Mouse (Mus musculus): ENCODE results near the gene 9930021J03Rik. TPM values are rescaled to one million over a fixed set of nuclear protein-coding genes. Genes with fewer than 3 reads are reported as not detected.

9930021J03Rik gene
- 26.1 and 29.3 TPM in 2 replicates for total RNA-seq (2015)
- 11.0 and 12.6 TPM in 2 replicates for total RNA-seq (2017)

DNA sequence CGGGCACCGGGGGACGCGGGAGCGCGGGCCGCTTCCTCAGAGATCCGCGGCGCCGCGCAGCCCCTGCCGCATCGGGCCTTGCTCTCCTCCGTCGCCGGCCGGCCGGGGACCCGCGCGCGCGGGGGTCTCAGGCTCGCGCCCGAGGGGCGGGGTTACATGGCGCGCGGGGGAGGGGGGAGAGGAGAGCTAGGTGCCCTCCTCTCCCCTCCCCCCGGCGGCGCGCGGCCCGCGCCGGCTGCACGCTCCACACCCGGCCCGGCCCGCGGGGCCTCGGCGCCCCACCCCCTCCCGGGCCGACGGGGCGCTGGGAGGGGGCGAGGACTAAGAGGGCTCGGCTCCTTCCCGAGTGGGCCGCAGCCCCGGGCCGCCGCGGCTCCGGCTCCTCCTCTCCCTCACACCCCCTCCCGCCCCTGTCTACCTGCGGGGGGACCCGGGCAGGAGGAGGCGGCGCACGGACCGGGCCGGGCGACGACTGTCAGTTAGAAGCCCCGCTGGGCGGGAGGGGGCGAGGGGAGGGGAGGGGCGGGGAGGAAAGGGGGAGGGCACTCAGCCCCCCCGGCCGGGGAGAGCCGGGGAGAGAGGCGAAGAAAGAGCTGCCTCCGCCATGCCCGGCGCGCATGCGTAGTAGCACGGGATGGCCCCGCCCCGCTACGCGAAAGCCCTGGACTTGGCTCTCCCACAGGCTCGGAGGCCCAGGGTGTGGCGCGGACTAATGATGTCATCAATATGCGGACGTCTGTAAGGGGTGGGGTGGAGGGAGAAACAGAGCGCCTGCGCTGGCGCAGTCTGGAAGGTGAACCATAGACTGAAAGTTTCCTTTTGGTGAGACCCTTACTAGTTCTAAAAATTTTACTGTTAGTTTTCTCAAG, at the start of gene 9930021J03Rik:
Gene 9930021J03Rik, minus strand, starts transcription at position 73 of the 869 bp plus-strand sequence.
- peak; percentile 92 for ATAC-seq (ENCODE audit: poor library complexity, severe bottlenecking)

DNA sequence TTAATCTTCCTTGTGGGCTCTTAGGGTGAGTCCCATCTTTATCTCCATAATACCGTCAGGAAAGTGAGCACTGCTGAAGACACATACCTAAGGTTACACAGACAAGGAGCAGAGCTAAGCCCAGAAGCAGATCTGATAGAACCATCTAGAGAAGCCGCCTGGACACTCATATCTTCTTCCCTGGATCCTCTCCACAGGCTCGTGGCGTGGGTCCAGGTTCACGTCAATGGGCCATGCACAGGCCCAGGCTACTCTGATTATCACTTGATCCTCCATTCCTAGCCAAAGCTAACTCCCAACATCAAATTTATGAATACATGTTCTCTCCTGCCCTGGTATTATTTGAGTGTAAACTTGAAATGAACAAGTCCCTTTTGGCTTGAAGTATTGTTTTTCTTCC, 47.9 kb upstream of the 9930021J03Rik start:
- no peak for ATAC-seq (ENCODE audit: poor library complexity, severe bottlenecking)

DNA sequence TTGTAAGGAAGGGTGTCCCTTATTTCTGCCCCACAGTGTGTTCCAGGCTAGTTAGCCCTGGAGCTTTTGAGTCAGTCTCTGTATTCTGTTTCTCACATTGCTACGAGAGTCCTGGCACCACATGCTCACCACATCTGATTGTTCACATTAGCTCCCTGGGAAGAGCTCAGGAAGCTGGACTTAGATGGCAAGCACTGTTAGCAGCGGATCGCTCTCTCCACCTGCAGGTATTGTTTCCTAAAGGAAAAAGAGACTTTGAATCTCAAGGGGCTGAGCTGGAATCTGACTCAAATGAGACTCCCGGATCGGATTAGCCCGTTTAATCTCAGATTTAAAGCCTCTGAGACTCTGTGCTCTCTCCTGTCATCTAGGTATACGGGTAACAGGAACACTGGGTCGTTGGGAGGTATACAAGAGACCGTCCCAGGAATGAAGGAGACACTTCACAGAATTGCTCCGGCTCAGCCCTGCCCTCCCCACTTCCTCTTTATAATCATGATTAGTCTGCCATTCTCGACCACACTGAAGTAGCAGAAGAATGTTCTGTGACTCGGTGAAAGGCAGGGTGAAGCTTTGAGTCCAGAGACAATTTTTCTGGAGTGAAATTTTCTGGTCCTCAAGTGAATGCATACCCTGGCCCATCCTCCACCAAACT, 45.4 kb upstream of the 9930021J03Rik start:
- no peak for ATAC-seq (ENCODE audit: poor library complexity, severe bottlenecking)

DNA sequence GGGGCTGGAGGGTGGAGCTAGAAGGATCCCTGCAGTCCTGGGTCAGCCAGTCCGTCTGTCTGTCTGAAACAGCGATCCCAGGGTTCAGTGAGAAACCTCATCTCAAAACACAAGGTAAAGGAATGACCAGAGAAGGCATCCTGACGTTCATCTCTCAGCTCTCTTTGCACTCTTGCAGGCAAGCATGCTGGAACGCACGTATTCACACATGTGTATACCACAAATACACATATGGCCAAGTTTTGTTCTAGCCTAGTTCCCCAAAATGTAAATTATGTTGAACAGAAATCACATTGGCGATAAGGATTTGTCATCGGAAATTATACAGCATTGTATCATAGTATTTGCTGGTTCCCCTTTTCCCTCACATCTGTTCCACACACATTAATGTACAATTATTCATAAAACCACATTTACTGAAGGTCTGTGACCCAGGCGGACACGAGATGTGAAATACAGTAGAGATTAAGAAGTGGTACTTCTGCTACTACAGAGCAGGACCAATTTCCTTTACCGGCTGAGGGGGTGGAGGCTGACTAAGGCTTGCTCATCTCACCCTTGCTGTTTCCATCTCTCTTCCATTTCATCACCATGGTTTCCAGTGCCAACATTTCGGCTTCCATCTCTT, 44.2 kb upstream of the 9930021J03Rik start:
- no peak for ATAC-seq (ENCODE audit: poor library complexity, severe bottlenecking)

DNA sequence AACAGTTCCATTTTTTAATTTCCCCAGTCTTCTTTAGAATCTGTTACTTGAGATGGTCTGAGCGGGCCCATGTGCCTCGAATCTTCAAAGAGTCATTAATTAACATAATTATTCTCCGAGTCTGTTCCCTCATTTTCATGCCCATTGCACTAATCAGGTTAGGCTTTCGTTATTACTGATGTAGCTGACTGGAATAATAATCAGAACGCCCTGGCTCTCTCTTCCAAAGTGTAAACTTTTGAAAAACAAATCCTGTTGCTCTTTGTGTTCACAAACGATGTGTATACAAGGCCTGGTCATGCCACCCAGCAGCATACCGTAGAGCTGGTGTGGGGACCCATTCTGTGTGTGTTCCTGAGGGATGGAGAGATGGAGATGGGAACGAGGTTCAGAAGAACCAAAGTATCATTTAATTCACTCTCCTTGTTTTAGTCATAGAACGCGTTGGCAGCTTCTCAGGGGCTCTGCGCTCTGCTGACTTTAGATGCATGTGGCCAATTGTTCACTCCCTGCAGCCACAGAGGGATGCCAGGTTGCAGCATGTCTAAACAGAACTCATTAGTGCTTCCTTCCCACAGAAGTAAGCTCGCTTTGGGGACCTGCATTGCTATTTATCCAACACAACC, 38.4 kb upstream of the 9930021J03Rik start:
- ATAC-seq (ENCODE audit: poor library complexity, severe bottlenecking) = no peak

DNA sequence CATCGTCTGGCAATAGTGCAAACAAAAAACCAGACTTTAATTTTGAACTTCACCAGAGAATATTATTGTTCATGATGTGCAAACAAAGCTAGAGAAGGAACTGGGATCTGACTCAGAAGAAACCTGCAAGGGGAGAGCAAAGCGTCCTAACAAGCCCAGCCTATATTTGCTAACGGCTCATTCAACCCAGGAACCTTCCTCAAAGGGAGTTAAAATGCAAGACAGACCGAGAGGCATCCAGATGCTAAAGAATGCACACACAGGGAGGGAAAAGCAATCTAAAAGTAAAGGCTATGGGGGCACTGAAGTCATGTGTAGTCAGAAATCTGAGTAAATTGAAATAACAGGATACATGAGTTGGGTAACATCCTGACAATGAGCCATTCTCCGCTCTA, 37.8 kb upstream of the 9930021J03Rik start:
- ATAC-seq (ENCODE audit: poor library complexity, severe bottlenecking) = no peak

DNA sequence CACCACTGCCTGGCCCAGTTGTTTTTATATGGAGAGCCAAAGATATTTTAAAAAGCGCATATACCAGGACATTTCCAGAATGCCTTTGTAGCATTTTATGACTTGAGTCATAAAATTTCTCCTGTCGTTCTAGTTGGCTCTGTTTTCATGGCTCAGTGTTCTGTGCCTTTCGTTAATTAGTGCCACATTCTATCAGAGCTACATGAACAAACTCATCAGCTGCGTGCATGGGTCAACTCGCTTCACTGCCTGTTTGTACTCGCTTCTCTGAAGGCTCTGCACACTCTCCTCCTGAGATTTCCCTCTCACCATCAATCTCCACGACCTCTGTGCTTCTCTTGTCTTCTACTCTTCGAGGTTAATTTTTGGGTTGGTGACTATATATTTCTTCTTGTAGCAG, 37.2 kb upstream of the 9930021J03Rik start:
- no peak for ATAC-seq (ENCODE audit: poor library complexity, severe bottlenecking)

DNA sequence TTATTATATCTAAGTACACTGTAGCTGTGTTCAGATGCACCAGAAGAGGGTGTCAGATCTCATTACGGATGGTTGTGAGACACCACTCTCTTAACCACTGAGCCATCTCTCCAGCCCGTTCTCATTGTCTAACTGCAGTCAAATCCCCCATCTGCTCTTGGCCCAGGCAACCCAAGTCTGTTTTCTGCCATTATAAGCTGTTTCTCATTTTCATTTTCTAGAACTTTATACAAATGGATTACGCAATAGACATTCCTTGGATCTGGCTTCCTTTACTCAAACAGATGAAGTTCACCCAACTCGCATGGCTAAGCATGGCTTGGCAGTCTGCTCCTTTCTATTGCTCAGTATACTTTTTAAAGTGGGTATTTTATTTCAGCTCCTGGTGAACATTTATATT, 34.9 kb upstream of the 9930021J03Rik start:
- no peak for ATAC-seq (ENCODE audit: poor library complexity, severe bottlenecking)

DNA sequence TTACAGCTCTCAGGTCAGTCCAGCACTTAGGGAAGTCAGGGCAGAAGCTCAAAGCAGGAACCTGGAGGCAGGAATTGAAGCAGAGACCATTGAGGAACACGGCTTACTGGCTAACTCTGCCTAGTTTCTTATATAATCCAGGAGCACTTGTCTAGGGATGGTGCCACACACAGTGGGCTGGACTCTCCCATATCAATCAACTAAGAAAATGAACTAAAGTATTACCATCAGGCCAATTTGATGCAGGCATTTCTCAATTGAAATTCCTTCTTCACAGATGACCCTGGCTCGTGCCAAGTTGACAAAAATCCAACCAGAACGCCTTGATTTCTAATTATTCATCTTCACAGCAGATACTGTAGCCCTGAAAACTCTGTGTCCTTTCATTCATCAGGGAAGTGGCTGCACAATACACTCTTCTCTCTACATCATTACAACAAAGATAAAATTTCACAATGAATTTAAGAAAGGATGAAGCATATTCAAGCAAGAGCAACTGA, 32.9 kb upstream of the 9930021J03Rik start:
- ATAC-seq (ENCODE audit: poor library complexity, severe bottlenecking) = no peak

DNA sequence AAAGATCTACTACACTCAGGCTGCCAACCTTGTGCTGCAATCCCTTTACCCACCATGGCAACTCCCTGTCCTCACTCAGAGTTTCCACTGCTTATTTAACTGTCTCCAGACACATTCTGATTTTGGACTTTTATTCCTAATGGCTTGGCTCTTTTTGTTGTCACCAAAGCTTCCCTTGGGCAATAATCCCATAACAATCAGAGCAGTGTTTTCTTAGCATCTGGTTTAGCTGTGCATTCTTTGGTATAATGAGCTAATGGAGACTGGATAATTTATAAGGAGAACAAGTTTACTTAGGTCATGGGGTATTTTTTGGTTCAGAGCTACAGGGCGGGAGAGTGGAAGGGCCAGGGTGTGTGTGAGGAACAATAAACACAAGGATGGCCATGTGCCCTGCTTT, 32.4 kb upstream of the 9930021J03Rik start:
- no peak for ATAC-seq (ENCODE audit: poor library complexity, severe bottlenecking)

DNA sequence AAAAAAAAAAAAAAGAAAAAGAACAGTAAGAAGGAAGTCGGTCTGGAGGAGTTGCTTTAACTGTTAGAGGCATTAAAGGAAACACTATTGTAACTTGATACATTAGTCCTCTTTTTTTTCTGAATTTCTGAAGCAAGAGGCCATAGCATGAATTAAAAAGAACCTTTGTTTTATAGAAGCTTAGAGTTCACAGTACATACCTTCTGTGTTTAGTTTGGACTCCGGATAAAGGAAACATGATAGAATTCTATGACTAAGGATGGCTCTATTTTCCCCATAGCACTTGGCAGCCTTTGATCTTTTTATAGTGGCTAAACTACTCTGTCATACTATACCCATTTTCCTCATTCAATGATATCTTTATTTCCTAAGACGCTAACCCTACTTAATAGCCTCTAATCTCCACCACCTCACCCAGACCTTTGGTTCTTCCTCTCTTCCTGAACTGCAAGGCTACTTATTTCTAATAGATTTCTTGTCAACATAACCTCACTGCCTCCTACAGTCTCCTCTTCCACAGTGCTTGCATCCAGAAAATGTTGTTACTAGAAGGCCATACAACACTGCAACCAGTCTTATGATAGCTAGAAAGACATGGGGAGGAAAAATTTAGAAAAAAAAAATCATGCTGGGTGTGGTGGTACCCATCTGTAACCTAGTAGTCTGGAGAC, 29.7 kb upstream of the 9930021J03Rik start:
- ATAC-seq (ENCODE audit: poor library complexity, severe bottlenecking) = no peak

DNA sequence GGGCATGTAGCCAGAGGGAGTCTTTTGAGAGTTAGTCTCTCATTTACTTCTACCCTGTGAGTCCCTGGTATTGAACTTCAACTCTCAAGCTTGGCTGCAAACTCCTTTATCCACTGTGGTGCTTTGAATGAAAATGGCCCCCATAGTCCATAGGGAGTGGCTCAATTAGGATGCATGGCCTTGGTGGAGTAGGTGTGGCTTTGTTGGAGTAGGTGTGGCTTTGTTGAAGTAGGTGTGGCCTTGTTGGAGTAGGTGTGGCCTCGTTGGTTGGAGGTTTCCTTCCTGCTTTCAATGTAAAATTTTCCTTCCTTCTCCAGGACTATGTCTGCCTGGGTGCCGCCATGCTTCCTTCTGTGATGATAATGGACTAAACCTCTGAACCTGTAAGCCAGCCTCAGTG, 25.1 kb upstream of the 9930021J03Rik start:
- ATAC-seq (ENCODE audit: poor library complexity, severe bottlenecking) = no peak

DNA sequence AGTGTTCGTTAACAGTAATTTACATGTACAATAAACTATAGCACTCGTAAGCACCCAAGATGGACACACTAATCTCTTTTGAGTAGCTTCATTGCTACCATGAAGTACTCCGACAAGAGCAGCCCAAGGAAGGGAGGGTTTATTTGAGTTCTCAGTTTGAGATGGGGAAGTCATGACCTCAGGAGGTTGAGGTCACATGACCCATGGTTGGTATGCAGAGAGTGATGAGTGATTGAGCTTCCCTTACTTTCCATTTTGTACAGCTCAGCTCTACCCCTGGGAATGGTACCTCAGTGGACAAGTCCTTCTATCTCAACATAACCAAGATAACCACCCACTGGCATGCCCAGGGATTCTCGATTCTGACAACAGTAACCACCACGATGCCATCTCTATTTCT, 22.8 kb upstream of the 9930021J03Rik start:
- ATAC-seq (ENCODE audit: poor library complexity, severe bottlenecking) = peak; percentile 34

DNA sequence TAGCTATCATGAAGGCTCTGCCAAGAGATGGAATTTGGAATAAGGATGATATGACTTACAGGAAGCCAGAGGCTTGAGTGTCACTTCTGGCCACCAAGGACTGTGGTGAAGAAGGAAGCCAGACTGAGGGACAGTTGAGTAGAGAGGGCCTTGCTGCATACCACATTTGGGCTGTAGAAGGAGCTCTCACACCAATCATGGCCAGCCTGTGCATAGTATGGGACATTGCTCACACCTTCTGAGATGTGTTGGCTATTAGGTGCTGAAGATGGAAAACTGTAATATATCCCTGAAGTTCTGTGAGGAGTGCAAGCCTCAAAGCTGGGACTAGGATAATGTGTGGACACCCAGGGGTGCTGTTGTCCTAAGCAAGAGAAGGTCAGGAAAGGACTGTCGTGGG, 20.9 kb upstream of the 9930021J03Rik start:
- ATAC-seq (ENCODE audit: poor library complexity, severe bottlenecking) = no peak

DNA sequence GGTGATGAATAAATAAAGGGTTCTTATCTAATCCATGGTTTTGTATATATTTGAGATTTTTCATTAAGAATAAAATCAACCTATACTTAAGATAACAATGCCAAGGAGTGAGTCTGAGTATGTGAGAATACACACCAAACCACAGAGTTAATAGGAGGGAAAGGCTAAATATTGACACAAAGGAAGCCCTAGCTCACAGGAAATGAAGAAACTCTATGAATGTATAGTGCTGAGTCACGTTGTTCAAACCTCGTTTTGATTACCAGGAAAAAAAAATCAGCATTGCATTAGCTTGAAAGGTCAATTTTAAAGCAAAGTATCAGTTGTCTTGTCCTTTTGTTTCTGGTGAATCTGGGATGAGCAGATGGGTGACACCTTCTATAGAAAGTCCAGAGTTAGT, 19.2 kb upstream of the 9930021J03Rik start:
- ATAC-seq (ENCODE audit: poor library complexity, severe bottlenecking) = peak; percentile 25; the same call in 1 of the 2 replicates

DNA sequence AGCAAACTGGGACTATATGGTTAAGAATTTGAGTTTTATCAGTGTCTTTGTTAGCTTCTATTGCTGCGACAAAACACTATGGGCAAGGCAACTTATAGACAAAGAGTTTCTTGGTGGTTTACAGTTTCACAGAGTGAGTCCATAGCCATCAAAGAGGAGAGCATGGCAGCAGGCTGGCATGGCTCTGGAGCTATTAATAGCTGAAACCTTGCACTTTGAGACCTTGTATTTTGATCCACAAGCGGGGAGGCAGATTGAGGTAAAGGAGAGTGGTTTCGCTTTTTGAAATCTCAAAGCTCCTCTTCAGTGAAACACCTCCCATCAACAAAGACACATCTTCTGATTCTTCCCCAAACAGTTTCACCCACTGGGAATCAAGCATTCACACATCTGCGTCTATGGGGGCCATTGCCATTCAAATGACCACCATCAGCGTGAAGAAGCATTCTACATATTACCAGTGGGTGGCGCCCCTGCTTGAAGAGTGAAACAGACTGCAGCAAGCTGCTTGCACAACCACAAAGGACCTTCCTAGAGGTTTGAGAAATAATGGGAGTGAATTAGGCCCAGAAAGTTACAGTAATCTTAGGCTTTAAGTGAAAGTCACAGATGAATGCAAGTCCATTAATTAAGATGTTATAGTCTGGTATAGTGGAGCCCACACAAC, 18.4 kb upstream of the 9930021J03Rik start:
- peak; percentile 86 for ATAC-seq (ENCODE audit: poor library complexity, severe bottlenecking)

DNA sequence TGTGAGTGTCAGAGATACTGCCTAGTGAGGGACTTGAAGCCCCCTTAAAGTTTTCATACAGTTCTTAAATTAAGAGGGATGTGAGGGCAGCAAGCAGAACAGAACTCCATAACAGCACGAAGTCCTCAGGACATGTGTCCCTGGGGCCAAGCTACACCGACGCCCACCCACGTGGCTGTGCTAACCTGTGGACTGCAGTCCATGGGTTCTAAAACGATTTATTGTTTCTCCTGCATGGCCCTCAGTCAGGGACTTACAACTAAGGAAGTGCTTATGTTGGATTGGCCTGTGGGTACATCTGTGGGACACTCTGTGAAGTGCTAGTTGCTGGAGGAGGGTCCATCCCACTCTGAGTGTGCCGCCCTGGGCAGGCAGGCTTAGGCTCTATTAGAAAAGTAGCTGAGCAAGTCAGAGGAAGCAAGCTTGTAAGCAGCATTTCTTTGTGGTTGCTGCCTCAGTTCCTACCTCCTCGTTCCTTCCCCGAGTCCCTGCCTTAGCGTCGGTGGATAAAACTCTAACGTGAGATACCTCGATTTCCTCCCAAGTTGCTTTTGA, 17.7 kb upstream of the 9930021J03Rik start:
- ATAC-seq (ENCODE audit: poor library complexity, severe bottlenecking) = no peak

DNA sequence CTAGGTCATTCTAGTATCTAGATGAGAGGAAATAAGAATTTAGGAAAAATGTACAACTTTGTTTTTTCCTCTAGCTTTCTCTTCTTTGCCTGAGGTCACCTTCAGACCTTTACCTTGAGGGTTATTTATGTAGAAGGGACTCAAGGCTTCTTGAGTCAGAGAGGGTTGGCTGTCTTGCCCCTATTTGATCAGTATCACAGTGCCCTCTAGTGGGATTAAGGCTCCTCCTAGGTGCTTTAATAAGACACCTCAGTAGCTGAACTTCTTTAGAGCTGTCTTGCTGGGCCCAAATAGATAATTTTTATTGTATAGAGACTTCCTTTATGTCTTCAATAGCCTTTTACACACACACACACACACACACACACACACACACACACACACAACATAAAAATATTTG, 15.2 kb upstream of the 9930021J03Rik start:
- peak; percentile 66; the same call in 1 of the 2 replicates for ATAC-seq (ENCODE audit: poor library complexity, severe bottlenecking)

DNA sequence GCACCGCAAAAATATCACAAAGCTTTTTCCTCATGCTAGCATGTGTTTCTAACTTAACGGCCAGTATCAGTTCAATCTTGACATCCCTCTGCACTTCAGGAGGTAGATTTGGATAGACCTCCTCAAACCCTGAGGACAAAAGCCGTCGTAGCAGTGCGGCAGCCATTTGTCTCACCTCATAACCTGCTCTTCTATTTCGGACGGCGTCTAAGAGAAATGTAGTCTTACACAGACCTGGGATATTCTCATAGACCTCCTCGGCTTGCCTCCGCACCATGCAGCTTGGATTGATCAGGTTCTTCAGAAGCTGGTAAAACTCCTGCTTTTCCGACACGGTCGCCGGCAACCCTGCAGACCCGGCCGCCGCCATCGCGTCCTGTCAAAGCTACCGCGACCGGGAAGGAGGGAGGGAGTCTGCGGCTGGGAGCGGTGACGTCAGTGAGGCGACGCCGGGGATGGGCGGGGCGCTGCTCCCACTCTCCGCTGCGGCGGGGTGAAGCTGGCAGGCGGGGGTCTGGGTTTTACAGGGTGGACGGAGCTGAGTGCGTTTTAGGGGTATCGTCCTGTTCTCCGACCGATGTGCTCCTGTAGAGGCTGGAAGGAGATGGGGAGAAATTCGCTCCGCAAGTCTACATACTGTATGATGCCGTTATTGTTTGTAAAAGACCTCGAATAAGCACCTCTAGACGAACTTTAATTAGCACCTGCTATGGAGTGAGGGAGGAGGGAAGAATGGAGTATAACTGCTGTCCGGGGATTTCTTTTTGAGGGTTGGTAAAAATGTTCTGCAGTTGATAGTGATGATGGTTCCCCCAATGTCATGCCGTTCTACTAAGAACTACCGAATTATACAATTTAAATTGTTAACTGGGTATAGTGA, 7.0 kb upstream of the 9930021J03Rik start, which contains the start of gene Ranbp6:
Gene Ranbp6, minus strand, starts transcription at position 394 of the 880 bp plus-strand sequence.
- peak; percentile 100 for ATAC-seq (ENCODE audit: poor library complexity, severe bottlenecking)
